Mouse (Mus musculus): ENCODE data around the gene Zfp341. TPM values are rescaled to one million over a fixed set of nuclear protein-coding genes. Genes with fewer than 3 reads are reported as not detected.

The Zfp341 gene
- polyA plus RNA-seq (2012): 8.9 and 10.5 TPM in 2 replicates

GRCm38 (mm10) chr2:154613118-154614115 is at the start of gene Zfp341, which contains the start of gene 4930519P11Rik:
TSS of gene Zfp341 (plus strand) at chr2:154613297.
TSS of gene 4930519P11Rik (minus strand) at chr2:154613437.
- TF ChIP-seq GATA1 (IDR thresholded peaks at IDR 0.05; ENCODE audit: low read length): no peak

DNA sequence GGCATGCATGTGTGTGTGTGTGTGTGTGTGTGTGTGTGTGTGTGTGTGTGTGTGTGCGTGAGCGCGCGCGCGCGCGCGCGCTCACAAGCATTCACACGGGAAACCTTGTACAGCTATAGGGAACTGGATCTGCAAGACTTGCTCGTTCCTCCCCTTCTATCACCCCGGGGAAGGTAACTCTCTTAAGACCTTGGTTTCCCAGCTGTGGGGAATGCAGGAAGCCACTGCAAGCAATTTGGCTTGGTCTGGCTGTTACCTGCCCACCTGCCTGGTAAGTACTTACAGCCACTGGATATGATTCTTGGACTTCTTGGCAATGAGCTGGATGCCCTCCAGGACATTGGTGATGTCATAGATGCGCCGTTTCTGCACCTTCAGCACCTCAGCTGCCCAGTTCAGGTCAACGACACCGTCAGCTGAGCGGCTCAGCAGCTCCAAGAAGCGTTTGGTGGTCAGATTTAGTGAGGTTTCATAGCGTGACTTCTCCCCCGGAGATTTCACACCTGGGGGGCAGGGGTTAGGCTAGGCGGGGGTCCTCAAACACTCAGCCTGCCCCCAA is 49.4 kb upstream of the Zfp341 start:
- TF ChIP-seq GATA1 (IDR thresholded peaks at IDR 0.05; ENCODE audit: low read length): no peak

DNA sequence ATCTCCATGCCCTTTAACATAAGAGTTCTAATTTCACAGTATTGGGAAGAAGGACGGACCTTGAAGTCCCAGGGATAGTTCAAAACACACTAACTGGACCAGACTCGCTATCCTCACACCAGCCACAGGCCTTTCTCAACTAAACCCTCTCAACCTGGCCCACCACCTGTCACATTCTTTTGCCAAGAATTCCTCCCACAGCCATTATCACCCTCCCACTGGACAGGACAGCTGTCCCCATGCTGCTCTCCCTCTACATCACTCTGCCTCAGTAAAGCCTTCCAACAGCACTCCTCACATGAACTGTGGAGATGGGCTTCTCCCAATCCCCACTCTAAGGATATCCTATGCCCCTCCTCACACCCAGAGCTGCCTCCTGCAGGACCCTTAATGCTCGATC is 47.5 kb upstream of the Zfp341 start:
- no peak for TF ChIP-seq GATA1 (IDR thresholded peaks at IDR 0.05; ENCODE audit: low read length)

- TF ChIP-seq GATA1 (IDR thresholded peaks at IDR 0.05; ENCODE audit: low read length): no peak
Observed at GRCm38 (mm10) chr2:154566641-154567040, 46.5 kb upstream of the Zfp341 start.

- no peak for TF ChIP-seq GATA1 (IDR thresholded peaks at IDR 0.05; ENCODE audit: low read length)
Observed at GRCm38 (mm10) chr2:154567766-154568165, 45.3 kb upstream of the Zfp341 start.

GRCm38 (mm10) chr2:154568329-154569070 is 44.6 kb upstream of the Zfp341 start:
- no peak for TF ChIP-seq GATA1 (IDR thresholded peaks at IDR 0.05; ENCODE audit: low read length)

GRCm38 (mm10) chr2:154569071-154569748 is 43.9 kb upstream of the Zfp341 start:
- no peak for TF ChIP-seq GATA1 (IDR thresholded peaks at IDR 0.05; ENCODE audit: low read length)

DNA sequence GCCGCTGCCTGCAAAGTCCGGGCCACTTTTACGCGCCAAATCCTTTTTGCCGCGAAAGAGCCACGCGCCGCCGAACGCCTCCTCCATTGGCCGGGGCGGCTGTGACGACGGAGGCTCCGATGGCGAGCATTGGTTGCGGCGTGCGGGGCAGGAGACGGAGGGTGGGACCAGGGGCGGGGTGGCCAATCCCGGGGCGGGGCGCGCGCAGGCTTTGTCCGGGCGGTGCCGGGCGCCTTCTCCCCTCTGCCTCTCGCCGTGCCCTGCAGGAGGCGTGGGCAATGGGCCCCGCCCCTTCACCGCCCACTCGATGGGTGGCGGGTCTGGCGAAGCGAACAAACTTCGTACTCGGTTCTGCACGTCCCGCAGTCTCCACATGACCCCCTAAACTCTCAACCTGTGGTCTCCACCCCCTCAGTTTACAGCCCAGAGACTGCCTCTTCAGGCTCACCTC is 43.2 kb upstream of the Zfp341 start, which contains the start of gene E2f1:
Gene E2f1, minus strand, starts transcription at position 57 of the 451 bp plus-strand sequence.
- TF ChIP-seq GATA1 (IDR thresholded peaks at IDR 0.05; ENCODE audit: low read length): no peak

DNA sequence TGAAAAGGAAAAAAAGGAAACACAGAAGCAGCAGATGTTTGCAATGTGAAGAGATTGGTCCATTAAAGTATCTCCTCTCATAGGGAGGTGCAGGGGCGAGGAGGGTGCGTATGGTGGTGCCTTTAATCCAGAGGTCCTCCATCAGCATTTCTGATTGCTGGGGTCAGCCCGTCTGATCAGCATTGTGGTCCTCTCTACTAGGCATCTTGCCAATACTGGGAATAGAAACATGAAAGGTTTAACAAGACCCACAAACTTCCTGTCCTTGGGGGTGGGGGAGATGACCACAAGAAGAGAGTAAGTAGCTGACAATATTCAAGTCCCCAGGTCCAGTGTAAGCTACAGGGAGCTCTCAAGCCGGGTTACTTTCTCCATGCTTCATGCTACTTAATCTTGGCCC is 42.4 kb upstream of the Zfp341 start:
- TF ChIP-seq GATA1 (IDR thresholded peaks at IDR 0.05; ENCODE audit: low read length): no peak

- TF ChIP-seq GATA1 (IDR thresholded peaks at IDR 0.05; ENCODE audit: low read length): no peak
Observed at GRCm38 (mm10) chr2:154571266-154571665, 41.8 kb upstream of the Zfp341 start.

DNA sequence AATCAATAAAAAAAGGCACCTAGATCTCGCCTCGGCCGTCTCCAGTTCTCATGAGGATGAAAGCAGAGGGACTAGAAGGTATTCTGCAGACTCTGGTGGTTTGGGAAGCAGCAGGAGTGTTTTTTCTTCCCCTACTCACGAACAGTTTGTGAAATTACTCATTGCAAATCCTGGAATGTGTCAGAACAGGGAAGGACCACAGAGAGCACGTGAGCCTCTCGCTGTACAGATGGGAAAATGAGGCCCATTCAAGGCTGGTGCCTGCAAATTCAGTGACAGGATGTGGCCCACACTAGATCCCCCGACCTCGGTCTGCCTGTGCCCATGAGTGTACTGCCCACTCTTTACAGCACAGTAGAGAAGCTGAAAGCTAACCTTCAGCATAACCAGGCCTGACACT is 41.1 kb upstream of the Zfp341 start:
- no peak for TF ChIP-seq GATA1 (IDR thresholded peaks at IDR 0.05; ENCODE audit: low read length)

GRCm38 (mm10) chr2:154572996-154573395 is 40.1 kb upstream of the Zfp341 start:
- no peak for TF ChIP-seq GATA1 (IDR thresholded peaks at IDR 0.05; ENCODE audit: low read length)

GRCm38 (mm10) chr2:154574271-154574670 is 38.8 kb upstream of the Zfp341 start:
- no peak for TF ChIP-seq GATA1 (IDR thresholded peaks at IDR 0.05; ENCODE audit: low read length)

GRCm38 (mm10) chr2:154576876-154577743 is 36.0 kb upstream of the Zfp341 start:
- no peak for TF ChIP-seq GATA1 (IDR thresholded peaks at IDR 0.05; ENCODE audit: low read length)
